Mouse (Mus musculus) retina, embryonic 14.5 days (tissue): ENCODE measurements around the gene Prh1.
"Not testable (repeated sequence)": the region's sequence is repeated elsewhere in the genome, so short reads cannot be mapped to it uniquely, and the experiment has no call there.

Experiments
- DNase-seq: peaks from one replicate; pipeline ENCODE4 v3.0.0-alpha.2; 2015; ENCODE audit warnings: low spot score

Prh1 gene

DNA sequence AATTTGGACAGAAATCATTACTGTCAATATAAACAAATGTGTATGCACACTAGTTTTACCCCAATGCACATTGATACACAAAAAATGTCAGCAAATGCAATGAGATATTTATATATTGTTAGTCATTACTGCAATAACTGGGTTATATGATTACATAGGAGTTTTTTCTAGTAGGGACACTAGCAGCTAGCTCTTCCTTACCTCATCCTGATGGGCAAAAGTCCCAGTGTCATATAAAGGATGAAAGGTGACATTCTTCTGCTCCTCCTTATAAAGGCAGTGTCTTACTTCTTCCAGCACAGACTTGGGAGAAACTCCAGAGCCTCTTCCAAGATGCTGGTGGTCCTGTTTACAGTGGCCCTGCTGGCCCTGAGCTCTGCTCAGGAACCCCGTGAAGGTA lies at the start of gene Prh1:
TSS of gene Prh1 (plus strand) at position 301 of the 400 bp plus-strand sequence.
- not testable (repeated sequence) for DNase-seq

- not testable (repeated sequence) for DNase-seq
Measured at GRCm38 (mm10) chr6:132595613-132596012, 26.0 kb downstream of the Prh1 start, which contains the start of gene Prp2. Prp2 (plus strand) TSS chr6:132595913.
